Mouse (Mus musculus) skeletal muscle tissue, postnatal 0 days (tissue): ENCODE measurements around the gene Tada1. TPM values are rescaled to one million over a fixed set of nuclear protein-coding genes. Genes with fewer than 3 reads are reported as not detected.

ENCODE experiments used
- polyA plus RNA-seq: library from polyadenylated mRNA; unstranded; fragments of >200 nt; fragmentation: Nextera tagmentation; extraction: Ambion mirVana; gene quantifications from 2 replicates; pipeline ENCODE4 v1.2.1, GENCODE M21; 2015

Gene Tada1
- polyA plus RNA-seq = 17.9 and 21.9 TPM in 2 replicates

GRCm38 (mm10) chr1:166379013-166379629 lies at the start of gene Tada1:
TSS of gene Tada1 (plus strand) at chr1:166379097.

GRCm38 (mm10) chr1:166409701-166410220 lies 30.9 kb downstream of the Tada1 start, which contains the start of gene Pogk:
TSS of gene Pogk (minus strand) at chr1:166409863.

Other genes starting within 250 kb of the Tada1 start
- not detected in 2 replicates for gene Gpa33, start 248.9 kb upstream of the Tada1 start, polyA plus RNA-seq
- gene Mael, start 140.3 kb upstream of the Tada1 start, polyA plus RNA-seq = not detected in 2 replicates
- 0.40 and 0.48 TPM in 2 replicates for gene Ildr2, start 125.0 kb upstream of the Tada1 start, polyA plus RNA-seq
- 2.7 and 3.6 TPM in 2 replicates for gene Pogk, start 30.8 kb downstream of the Tada1 start, polyA plus RNA-seq
- not detected in 2 replicates for gene Gm4846, start 118.5 kb downstream of the Tada1 start, polyA plus RNA-seq